Mouse (Mus musculus) right cerebral cortex, postnatal 4 days (tissue): ENCODE results near the gene Slc19a2.
"Not testable (repeated sequence)": the region's sequence is repeated elsewhere in the genome, so short reads cannot be mapped to it uniquely, and the experiment has no call there.

ENCODE experiments used
- DNase-seq: peaks from one replicate; pipeline ENCODE4 v3.0.0-alpha.2; 2022

Gene Slc19a2

DNA sequence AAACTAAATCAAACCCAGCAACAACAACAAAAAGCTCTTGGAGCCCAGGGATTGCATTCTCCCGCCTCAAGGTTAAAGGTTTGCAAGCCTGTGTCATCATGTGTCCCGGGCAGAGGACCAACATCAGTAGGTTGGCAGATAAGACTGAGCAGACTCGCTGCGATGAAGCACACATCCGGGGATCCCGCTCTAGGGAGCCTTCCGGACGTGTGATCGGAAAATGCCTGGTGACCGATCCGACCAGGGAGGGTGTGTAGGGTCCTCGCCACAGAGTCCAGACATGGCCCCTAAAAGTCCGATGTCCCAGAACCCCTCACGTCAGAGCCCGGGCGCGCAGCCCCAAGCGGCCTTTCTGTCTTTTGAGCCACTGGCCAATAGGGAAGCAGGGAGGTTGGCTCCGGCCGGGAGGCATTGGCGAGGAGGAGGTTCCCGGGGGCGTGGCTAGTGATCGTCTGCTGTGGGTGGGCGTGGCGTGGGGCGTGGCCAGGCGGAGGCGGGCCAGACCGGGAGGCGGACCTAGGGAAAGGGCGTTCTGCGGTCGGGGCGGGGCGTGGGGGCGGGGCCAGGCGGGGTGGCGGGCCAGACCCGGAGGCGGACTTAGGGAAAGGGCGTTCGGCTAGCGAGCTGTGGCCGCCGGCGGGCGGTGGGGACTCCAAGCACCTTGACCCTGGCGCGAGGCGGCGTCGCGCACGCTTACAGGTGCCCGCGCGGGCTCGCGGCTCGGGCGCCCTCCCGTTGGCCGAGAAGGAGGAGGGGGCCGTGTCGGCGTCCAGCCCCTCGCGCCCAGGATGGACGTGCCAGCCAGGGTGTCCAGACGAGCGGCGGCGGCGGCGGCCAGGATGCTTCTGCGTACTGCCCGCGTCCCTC, at the start of gene Slc19a2:
TSS of gene Slc19a2 (plus strand) at position 582 of the 867 bp plus-strand sequence.
- peak; percentile 99 for DNase-seq

DNA sequence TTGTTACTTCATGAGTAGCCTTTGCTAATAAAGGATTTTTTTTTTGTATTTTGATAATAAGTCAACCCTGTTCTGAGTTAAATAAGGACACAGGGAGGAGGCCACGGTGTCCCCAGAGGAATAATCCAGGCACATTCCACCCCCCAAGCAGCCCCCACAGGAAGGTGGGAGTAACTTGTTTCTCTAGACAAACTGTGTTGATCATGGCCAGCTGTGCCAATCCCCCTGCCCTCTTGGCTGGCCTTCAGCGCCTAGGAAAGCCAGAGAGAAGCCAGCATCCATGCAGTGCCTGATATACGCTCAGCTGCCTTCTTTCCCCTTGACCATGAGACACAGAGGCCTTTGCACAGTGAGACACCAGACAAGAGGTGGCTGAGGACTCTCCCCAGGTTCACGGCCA, 49.3 kb upstream of the Slc19a2 start:
- DNase-seq: no peak

DNA sequence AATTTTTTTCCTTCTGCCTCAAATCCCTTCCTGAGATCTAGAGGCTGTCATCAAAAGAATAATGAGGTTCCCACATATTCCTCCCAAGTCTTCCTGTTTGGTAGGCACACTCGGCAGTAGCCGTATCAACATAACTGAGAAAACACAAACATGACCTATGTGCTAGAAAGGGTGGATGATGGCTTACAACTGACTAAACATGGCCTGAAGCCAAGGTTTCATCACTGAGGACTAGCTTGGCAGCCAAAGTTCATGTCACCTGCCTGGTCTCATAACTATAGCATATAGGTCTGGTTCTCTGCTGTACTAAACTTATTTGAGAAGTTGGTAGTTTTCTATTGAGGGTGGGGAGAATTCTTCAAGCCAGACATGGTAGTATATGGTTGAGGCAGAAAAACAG, 40.4 kb upstream of the Slc19a2 start:
- DNase-seq: no peak

DNA sequence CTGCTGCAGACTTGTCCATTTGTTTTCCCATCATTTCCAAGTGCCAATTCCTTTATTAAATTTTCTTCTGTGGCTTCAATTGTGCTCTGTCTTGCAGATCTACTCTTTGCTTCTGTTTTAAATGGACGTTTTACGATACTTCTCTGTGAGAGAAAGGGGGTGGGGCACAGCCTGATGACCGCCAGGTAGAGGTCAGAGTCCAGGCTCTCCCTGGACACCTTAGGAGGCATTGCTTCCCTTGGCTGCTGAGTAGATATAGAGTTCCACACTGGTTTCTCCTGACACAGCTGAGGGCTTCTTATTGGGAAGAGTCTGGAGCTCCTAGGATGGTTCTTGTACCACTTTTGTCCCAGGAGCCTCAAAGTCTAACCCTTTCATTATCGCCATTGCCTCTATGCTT, 37.9 kb upstream of the Slc19a2 start:
- no peak for DNase-seq

DNA sequence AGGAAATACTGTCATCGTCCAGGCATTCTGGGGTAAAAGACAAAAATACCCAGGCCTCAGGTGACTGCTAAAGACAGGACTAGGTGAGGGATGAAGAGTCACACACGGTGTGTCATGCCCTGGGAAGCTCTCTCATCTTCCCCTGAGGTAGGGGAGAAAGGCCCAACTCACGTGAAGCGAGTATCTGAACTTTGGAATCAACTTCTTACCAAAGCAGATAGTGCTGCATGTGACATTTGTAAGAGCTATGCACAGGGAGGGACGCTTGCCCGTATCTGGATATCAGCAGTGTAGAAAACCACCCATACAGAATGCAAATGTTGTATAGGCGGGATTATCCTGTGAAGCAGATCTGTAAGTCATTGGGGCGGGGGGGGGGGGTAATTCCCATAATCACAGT, 36.2 kb upstream of the Slc19a2 start:
- DNase-seq: no peak

DNA sequence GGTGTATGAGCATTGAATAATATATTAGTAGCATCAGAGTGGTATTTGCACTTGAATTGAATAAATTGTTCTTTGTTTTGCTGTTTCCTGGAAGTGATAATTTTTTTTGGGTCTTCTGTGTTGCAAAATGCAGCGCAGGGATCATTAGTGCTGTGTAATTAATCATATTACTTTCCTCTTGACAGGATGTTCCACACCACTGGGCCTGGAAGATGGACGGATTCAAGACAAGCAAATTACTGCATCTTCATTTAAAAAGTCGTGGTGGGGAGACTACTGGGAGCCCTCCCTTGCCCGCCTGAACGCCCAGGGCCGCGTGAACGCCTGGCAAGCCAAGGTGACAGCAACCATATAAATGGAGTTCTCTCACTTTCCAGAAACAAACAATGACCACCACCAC, 34.7 kb upstream of the Slc19a2 start:
- DNase-seq: no peak

DNA sequence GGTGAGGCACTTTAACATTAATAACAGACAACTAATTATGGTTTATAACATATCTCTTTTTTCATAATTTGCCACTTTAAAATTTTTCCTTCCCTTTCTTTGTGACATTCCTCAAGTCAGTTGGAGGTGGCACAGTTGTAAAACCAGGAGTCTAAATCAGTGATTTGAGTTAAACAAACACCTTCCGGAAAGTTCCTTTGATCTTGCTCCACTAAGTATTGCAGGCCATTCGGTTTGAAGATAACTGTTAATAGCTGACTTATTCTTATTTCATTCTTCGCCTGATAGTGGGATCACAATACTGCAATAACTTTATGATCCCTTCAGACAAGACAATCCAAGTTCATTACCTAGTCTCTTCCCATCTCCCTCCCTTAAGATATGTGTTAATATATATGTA, 33.7 kb upstream of the Slc19a2 start:
- no peak for DNase-seq

DNA sequence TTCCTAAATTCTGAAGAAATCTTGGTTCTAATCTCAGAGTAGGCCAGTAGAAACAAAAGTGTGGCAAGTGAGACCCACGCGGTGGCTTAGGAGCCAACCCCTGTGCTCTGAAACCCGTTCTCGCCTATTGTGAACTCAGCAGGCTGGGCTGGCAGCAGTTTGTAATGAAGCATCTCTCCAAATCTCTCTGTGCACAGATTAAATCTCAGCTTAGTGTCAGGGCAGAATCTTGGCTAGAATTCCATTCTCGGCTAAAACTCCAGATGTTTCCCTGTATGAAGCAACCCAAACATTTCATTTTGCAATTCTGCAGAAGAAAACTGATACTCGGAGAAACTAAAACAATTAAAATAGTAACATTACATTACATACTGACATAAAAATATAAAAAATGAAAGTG, 33.3 kb upstream of the Slc19a2 start:
- no peak for DNase-seq

DNA sequence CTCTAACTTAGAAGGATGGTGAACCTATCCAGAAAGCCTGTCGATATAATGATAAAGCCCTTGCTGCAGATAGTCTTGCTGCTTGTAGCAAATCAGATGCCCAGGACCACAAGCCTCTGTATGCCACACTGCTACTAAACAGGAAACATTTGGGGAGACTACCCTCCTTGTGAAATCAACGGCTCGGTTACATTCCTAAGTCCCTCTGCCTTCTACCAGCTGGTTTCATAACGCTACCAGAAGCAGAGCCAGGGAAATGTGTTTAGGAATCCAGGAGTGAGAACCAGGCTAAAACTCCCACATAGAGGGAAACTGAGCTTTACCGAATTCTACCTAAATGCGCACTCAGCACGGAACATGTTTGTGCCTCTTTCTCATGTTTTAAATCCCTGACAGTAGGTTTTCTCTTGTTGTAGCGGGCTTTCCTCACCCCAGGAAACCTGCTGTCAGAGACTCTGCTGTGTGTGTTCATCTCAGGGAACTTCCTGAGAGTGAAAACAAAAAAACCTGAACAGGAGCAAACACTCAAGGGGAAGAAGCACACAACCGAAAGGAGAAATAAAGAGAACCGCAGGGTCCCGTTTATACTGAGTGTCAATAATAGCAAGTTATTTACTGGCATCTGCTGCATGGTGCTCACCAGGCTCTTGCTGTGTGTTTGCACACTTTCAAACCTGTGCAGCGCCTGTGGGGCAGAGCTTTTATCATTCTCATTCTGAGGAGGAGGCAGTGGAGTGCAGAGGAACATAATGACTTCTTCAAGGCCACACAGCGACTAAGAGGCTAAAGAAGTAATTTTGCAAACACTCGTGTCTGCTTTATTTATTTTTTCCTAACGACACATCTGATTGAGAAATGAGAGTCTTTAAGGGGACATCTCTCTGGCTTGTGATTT, 30.8 kb upstream of the Slc19a2 start:
- DNase-seq: no peak

DNA sequence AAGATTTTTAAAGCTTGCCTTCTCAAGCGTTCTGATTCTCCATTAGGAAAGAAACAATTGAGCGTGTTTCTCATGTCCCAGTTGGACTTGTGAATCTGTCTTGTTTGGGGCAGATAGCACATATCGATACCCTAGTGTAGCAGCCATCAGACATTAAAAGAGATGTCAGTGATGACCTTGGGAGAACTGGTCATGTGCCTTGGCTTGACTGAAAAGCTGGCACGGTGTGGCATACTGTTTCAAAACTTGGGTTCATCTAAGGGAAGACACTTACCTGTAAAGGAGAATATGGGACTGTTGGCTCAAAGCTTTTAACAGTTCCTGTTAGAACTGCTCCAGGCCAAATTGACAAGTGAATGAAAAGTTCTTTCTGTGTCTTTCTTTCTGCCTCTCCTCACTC, 28.6 kb upstream of the Slc19a2 start:
- DNase-seq: no peak

DNA sequence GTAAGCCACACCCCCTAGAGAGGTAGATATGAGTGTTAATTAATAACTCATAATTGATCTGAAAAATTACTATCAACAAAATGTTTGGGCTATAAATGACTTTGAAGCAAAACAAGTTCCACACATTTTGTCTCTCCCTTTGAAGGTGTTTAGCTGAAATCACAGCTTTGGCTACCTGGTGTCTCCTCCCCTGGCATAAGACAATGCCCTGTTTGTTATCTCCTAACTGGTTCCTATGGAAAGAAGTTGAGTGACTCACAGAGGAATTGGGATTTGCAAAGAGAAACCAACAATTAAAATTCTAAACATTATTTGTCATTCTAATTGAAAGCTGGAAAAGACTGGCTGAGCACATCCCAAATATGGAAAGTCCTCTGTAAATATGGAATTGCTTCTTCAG, 25.8 kb upstream of the Slc19a2 start:
- DNase-seq: no peak

DNA sequence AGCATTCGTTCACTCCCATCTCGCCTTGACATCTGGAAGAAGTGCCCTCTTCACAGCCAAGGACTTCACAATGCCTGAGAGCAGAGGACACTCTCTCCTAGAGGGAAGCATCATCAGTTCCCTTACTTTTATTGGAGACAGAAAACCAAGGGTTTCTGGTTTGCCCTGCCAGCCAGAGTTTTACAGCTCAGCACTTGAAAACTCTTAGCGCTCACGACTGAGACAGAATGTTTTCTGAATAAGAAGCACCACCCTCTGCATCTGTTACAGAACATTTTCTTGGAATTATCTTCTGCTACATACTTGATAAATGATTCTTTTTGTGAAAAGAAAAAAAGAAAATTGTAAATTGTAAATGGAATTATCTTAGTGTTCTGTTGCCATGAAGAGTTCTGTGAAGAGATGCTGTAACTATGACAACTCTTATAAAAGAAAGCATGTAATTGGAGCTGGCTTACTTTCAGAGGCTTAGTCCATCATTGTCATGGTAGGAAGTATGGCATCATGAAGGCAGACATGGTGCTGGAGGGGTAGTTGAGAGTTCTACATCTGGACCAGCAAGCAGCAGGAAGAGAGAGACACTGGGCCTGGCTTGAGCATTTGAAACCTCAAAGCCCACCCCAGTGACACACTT, 16.8 kb upstream of the Slc19a2 start:
- DNase-seq: not testable (repeated sequence)

DNA sequence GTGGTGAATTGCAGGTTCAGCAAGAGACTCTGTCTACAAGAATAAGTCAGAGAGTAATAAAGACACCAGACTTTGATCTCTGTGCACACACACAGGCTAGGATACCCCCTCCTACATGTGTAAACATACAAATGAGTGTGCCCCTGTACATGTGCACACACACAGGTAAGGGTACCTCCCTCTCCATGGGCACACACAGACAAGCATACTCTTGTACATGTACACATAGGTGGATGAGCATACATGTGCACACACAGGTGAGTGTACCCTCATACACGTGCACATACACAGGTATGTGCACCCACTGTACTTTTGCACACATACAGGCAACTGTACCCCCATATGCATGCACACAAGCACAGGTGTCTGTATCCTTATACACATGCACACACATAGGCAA, 15.4 kb upstream of the Slc19a2 start:
- no peak for DNase-seq

DNA sequence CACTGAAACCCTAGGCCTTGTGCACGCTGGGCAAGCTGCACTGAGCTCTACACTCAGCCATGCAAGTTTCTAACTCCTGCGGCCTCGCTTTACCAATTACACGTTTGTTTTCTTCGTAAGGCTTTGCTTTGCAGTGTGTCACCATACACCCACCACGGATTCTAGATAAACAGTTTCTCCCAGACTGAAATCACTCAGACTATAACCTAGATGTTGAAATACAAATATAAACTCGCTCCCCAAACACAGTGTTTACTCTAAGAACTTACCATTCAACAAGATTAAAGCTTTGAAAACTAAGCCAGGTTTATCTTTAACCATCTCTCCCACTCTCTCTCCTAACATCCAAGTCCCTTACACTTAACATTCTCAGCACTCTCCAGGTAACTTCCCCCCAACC, 13.8 kb upstream of the Slc19a2 start:
- no peak for DNase-seq

DNA sequence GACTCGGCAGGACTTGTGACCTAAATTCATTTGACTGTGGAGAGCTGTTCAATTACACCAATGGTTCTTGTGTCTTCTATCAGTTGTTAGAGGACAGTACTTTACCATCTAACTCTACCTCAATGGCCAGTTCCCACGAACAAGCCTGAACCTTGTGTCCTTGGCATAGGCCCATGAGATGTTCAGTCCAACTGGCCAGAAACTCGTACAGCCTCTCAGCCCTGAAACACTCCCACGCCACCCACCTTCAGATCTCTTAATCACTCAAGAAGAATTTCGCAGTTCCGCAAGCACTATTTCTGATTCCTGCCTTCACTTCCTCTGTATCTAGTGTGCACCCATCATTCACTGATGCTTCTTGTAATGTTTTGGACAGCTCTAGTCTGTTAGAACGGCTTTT, 12.8 kb upstream of the Slc19a2 start:
- no peak for DNase-seq

DNA sequence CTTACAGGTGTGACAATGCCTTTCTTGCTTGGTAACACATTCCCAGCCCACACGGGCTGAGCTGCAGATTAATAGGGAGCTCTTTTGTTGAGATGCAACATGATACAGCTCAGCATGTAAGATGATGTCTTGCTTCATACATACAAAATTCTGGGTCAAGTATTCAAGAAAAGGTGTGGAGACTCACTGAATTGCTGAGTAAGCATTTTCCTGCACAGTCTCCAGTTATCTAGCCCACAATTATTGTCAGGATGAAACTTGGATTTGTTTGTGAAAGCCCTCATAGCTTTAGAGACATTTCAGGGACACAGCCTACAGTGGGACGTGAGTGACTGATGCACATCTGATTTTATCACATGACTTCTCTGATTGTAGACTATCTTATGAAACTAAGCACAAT, 7.4 kb upstream of the Slc19a2 start:
- no peak for DNase-seq

DNA sequence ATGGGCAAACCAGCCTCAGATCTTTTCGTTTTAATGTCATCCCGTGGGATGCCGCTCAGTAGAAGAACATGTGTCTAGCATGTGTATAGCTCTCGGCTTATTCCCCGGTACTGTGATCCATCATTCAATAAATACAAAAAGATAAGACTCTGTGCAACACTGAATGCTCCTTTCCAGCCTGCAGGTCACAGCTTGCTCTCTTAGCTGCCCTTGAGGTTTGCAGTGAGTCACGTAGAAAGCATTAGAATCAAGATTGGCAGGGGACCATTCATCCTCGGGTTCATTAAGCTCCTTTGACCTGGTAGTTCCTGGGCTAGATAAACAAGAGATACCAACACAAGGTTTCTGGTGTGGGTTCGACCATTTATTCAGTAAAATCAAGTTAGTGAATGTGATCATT, 6.0 kb upstream of the Slc19a2 start:
- DNase-seq: no peak

DNA sequence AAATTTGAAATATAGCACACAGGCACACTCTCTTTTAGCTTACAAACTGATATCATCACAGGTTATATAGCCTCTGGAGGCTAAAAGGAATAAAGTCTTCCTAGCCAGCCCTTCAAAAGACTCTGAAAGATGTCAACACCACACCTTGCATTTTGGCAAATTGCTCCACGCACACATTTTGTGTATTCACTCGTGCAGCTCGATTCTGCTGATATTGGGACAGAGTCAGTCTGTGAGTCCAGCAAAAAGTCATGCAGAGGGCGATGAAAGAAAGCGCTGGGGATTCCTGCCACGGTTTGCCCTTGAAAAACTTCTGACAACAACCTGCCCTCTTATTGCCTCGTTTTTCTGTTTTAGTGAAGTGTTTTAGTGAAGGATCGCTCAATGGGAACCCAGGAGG, 1.4 kb upstream of the Slc19a2 start:
- DNase-seq: no peak

DNA sequence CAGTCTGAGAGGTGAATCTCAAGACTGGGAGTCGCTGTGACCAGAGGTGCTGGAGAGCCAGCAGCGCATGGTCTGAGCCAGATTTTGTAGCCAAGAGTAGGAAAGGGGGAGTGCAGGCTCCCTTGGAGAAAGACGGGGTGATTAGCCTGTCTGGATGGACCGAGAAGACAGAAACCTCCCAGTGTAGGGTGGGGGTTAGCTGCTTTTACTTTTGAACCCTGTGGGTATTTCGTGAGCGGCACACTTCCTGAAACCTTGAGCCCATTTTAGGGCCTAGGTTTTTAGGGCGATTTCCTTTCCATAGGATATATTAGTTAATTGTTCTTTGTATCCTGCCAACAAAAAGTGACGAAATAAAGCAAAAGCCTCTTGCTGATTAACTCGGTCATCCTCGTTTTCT, 875 bp upstream of the Slc19a2 start:
- DNase-seq: no peak

DNA sequence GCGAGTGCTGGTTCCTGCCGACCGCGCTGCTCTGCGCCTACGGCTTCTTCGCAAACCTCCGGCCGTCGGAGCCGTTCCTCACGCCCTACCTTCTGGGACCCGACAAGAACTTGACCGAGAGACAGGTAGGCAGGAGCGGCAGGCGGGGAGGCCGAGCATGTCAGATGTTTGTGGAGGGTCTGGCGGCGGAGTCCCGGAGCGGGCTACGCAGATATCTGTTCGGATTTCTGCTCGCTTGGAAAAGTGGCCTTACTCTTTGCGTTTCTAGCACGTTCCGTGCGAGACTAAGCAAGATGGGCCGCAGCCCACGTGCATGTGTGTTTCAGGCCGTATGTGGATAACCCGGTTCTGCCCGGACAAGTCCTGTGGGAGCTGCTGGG, 476 bp downstream of the Slc19a2 start:
- DNase-seq: no peak

DNA sequence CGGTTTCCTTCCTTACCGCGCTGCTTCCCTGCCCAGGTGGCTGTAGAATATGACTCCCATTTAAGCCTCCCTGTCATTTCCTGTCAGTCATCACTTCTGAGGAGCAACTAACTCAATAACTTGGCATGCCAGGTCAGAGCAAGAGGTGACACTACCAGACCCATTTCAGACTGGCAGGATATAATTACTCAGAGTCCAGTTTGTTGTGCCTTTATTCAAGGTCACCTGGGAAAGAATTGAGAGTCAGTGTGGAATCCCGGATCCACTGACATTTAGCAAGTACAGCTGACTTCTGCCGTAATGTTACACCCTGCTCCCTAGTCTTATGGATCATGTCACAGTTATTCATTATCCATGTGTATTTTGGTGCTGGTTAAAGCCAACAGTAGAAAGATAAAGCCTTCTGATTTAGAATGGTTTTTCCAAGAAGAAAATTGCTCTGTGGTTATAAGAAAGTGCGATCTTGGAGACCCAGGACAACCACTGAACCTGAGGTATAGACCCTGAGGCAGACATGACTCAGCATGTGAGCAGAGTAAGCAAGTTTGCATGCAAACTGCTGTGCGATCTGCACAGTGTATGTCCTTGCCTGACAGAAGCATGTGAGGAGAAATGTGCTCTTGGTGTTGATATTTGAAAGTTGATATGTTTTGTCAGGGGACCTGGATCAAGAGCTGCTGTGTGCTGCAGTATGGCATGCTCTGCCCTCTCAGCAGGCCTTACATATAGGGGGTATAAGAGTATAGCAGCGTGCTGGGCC, 1.7 kb downstream of the Slc19a2 start:
- DNase-seq: no peak

DNA sequence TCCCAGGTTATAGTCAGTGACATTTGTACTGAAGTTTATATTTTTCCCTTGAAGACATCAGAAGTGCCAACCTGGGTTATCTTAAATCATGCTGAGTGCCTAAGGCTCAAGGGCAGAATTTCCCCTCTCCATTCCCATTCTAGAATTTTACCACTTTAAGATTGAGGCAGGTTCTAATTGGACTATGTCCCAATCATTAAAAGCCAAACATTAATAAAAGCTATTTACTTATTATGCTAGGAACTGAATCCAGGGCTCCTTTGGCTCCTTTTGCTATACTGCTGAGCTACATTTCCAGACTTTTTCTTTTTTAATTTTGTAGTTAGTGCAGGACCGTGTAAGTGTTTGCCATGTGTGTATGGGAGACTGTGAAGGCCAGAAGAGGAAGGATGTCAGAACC, 2.6 kb downstream of the Slc19a2 start:
- no peak for DNase-seq

DNA sequence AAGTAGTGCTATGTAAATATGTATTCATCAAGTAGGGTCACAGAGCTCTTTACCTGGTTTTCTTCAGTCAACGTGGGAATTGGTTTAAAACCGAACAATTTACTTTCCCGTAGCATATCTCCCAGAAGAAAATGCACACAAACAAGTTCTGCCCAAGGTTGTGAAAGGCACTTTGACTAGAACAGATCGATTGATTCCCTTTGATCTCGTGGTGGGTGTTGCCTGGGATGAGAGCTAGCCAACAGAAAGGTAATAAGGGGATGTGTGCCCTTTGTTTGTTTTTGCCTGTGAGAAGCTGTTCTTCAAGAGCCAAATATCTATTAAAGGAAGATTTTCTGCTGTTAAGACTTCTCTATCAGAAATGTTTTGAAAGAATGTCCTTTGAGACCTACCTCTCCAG, 3.7 kb downstream of the Slc19a2 start:
- no peak for DNase-seq
